Mouse (Mus musculus) A20 (cell line): Measurements from ENCODE around the gene Nt5dc2.

ENCODE experiments used
- DNase-seq: peaks from one replicate; pipeline ENCODE4 v3.0.0-alpha.2; 2011; ENCODE audit warnings: low read depth, low spot score

Nt5dc2 gene

GRCm38 (mm10) chr14:31130236-31131220 lies at the start of gene Nt5dc2:
Gene Nt5dc2, plus strand, starts transcription at chr14:31131053.
- DNase-seq, result peak; percentile 88

- no peak for DNase-seq
Observed at GRCm38 (mm10) chr14:31081147-31081546, 49.7 kb upstream of the Nt5dc2 start.

DNA sequence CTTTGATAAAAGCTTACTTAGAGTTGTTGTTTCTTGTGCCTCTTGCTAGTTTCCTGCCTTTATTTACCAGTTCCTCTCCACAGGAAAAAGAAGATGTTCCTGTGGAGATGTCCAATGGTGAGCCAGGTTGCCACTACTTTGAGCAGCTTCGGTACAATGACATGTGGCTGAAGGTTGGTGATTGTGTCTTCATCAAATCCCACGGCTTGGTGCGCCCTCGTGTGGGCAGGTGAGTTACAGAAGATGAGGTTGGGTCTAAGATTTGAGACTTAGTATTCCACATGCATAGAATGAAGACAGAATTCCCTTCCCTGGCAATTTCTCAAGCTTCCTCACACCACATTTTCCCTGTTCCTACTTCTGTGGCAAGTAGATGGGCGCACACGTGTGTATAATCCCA lies 43.4 kb upstream of the Nt5dc2 start:
- DNase-seq, result no peak

- no peak for DNase-seq
Observed at GRCm38 (mm10) chr14:31088515-31088914, 42.3 kb upstream of the Nt5dc2 start.

DNA sequence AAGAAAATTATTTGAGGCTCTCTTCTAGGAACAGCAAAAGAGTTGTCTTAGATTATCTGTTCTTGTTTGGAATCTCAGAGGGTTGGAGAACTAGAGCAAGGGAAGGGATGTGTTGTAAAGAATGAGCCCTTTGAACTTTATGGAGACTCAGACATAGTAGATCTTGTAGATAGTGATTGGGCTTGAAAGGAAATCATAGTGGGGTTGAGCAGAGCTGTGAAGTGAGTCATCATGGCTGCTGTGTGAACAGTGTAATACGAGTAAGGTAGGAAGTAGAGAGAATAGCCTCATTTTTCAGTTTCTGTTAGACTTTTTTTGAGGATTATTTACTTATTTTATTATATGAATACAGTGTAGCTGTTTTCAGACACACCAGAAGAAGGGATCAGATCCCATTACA lies 40.9 kb upstream of the Nt5dc2 start:
- no peak for DNase-seq

DNA sequence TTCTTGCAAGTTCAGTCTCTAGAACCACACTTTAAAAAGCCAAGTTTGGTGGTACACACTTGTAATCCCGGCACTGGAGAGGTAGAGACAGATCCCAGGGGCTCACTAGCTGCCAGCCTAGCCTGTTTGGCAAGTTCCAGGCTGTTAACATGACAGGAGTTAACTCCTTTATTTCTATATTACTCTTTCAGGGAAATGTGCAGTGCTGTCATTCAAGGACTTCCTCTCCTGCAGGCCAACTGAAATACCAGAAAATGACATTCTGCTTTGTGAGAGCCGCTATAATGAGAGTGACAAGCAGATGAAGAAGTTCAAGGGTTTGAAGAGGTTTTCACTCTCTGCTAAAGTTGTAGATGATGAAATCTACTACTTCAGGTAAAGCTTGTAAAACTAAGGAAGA lies 25.7 kb upstream of the Nt5dc2 start:
- no peak for DNase-seq

DNA sequence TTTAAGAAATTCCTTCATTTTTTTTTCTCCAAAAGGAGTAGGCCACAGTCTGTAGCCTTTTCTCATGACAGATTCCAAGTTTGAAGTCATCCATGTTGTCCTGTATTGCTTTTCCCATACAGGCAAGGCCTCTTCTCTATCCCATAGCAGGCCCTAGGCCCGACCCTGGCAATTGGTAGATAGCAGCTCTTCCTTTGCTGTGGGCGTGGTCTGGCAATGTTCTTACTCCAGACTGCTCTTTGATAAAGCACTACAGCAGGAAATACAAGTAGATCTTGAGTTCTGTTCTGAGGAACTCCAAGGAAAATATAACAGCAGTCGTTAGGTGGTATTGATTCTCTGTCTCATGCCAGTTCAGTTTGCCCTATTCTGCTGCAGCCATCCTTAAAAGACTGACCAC lies 20.2 kb upstream of the Nt5dc2 start:
- DNase-seq, result no peak

DNA sequence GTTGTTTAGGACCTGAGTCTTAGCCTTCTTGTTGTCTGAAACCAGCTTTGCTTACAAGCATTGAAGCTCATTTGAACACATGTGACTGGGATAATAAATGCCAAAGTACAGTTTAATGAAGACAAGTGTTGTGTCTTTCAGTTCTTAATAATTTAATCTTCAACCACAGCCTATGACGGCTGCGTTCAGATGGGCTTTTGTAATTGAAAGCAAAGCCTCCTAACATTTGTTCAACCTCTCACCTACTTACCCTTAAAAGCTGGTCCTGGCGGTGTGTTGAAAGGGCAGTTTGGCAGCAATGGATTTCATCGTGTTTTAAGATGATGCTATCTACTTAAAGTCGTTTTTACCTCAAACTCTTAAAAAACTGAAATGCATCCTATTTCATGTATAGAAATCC lies 18.7 kb upstream of the Nt5dc2 start:
- no peak for DNase-seq

GRCm38 (mm10) chr14:31114011-31114410 lies 16.8 kb upstream of the Nt5dc2 start:
- DNase-seq, result no peak

- no peak for DNase-seq
Observed at GRCm38 (mm10) chr14:31115522-31115921, 15.3 kb upstream of the Nt5dc2 start.

DNA sequence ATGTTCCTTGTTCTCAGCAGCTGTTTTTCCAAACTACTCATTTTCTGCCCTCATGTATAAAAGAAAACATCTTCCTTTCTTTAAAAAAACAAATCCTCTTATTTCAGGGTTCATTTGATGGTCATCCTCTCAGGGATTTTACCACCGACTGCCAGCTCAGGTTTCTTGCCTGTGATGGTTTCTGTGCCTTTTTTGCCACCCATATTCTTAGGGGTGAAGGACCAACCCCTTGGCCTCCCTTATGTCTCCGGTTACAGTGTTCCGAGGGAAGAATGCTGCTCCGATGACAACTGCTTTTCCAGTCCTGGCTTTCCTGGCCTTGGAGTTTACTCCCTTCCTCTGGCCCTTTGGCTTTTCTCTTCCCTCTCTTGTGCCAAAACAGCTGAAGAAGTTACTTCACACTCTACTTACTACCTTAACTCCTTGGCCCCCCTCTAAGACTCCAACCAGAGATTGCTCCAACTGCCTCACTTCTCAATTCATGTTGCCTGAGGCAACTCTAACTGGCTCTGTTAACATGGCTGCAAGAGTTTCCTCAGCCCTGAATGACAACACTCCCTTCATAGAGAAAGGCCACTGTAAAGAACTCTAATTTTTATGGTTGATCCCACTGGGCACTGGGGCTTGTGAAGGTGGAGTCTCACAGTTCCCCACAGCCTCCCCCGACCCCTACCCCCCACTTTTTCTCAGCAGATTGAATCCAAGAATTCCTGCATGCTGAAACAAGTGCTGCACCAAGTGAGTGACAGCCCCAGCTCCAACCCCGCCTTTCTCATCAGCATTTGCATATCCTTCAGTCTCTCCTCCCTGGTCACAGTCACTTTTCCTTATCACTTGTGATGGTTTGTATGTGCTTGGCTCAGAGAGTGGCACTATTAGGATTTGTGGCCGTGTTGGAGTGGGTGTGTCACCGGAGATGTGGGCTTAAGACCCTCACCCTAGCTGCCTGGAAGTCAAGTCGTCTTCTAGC lies 5.5 kb upstream of the Nt5dc2 start:
- peak; percentile 21 for DNase-seq

DNA sequence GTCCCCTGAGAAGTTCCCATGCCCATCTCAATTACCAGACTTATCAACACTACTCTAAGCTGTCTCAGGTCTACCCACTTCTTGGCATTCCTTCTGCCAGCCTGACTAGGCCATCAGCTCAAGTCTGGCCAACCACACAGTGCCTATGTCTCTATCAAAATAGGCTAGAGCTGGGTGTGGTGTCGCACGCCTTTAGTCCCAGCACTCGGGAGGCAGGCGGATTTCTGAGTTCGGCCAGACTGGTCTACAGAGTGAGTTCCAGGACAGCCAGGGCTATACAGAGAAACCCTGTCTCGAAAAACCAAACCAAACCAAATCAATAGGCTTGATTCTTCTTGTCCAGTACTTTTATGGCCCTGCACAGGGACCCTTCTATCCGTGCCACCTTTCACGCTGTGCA lies 4.0 kb upstream of the Nt5dc2 start:
- no peak for DNase-seq

- peak; percentile 80 for DNase-seq
Observed at GRCm38 (mm10) chr14:31128101-31128825, 2.6 kb upstream of the Nt5dc2 start.

GRCm38 (mm10) chr14:31128826-31129219 lies 2.0 kb upstream of the Nt5dc2 start, which contains the start of gene Smim4:
Gene Smim4, minus strand, starts transcription at chr14:31128956.
- peak; percentile 99 for DNase-seq

DNA sequence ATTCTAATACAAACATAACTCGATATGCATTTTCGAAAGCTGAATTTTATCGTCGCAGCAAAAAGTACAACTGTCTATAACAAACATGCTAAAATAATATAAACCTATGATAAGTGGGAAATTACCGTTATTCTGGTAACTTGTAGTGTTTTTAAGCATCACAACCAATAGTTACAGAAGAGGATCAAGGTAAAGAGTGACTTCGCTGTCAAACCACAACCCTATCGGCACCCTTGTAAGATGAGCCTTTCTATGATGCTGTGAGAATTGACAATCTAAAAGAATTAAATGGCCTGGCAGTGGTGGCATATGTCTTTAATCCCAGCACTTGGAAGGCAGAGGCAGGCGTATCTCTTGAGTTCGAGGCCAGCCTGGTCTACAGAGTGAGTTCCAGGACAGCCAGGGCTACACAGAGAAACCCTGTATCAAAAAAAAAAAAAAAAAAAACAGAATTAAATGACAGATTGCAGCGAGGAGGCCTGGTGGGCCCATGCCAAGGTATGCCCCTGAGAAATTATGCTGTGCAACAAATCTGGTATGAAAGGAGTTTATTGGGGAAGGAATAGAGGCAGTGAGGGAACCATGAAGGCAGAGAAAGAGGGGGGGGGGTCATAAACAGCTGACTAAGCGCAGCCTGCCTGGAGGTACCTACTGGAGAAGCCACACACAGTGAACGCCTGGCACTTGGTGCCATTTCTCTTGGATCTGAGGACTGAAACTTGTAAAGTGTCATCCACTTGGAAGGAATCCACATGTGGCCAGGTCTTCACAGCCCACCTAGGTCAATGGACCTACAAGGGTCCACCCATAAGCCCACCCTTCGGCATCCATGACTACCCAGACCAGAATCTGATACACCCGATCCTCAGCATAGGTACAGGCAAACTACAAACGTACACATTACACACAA lies 1.3 kb upstream of the Nt5dc2 start:
- no peak for DNase-seq

DNA sequence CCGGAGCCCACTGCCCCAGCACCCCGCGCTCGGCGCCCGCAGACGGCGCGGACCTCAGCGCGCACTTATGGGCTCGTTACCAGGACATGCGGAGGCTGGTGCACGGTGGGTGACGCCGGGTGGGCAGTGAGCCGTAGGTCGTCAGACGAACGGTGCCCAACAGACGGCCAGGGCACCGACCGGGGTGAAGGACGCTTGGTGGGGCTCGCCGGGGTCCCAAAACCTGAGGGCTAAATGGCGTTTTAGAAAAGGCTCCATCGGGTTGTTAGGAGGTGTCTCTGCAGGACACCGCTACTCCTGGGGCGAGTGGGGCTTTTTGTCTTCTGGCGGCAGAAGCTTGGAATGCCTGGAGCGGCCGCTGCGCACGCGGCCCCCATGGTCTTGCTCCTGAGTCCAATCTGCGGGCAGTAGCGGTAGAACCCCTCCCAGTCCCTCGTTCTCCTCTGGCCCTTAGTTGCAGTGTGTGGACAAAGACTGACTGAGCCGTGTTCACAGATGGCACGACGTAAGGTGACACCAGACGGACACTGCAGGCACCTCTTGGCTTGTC lies 494 bp downstream of the Nt5dc2 start:
- no peak for DNase-seq

- no peak for DNase-seq
Observed at GRCm38 (mm10) chr14:31132031-31132430, 1.2 kb downstream of the Nt5dc2 start.

DNA sequence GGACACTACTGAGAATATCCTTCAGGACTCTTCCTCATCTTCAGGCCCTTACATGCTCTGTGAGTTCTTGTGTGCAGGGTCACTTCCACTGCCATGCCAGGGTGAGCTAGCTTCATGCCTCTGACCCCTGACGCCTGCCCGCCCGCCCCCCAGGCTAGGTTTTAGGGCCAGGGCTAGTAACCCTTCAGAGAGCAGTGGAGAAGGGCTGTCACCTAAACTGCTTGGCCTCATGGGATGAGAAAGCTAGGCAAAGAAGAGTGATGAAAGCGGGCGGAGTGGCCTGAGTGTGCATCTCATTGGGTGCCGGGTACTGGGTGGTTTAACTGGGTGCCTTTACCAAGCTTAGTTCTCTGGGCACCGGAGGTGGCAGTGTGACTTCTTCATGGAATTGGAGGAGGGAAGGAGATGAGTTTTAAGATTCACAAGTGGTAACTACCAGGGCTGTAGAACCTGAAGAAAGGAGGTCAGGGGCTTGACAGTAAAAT lies 1.7 kb downstream of the Nt5dc2 start:
- DNase-seq, result no peak

- no peak for DNase-seq
Observed at GRCm38 (mm10) chr14:31133023-31133665, 2.3 kb downstream of the Nt5dc2 start.
